Mouse (Mus musculus) megakaryocyte-erythroid progenitor cell, adult 5-6 weeks (primary cell): ENCODE measurements around the gene Runx1. TPM values are rescaled to one million over a fixed set of nuclear protein-coding genes. Genes with fewer than 3 reads are reported as not detected.

Source experiments
- ATAC-seq: replicated peaks from 2 replicates; pipeline ENCODE4 v1.8.0; 2016; ENCODE audit warnings: mild to moderate bottlenecking, inconsistent platforms; ENCODE audit not compliant: severe bottlenecking, poor library complexity, low FRiP score, low TSS enrichment
- total RNA-seq, 2 experiments: library from RNA; stranded (forward) in 1 of 2; stranded (reverse) in 1 of 2; fragments of 200-1000, 215-1000 nt in 1 of 2; fragments of >200 nt in 1 of 2; fragmentation: Nextera tagmentation in 1 of 2; gene quantifications; 2 replicates each; pipeline ENCODE4 v1.2.3; 2014 to 2017

The Runx1 gene
- total RNA-seq, 2 experiments from 2014 or later = 16.4 to 84.1 TPM

DNA sequence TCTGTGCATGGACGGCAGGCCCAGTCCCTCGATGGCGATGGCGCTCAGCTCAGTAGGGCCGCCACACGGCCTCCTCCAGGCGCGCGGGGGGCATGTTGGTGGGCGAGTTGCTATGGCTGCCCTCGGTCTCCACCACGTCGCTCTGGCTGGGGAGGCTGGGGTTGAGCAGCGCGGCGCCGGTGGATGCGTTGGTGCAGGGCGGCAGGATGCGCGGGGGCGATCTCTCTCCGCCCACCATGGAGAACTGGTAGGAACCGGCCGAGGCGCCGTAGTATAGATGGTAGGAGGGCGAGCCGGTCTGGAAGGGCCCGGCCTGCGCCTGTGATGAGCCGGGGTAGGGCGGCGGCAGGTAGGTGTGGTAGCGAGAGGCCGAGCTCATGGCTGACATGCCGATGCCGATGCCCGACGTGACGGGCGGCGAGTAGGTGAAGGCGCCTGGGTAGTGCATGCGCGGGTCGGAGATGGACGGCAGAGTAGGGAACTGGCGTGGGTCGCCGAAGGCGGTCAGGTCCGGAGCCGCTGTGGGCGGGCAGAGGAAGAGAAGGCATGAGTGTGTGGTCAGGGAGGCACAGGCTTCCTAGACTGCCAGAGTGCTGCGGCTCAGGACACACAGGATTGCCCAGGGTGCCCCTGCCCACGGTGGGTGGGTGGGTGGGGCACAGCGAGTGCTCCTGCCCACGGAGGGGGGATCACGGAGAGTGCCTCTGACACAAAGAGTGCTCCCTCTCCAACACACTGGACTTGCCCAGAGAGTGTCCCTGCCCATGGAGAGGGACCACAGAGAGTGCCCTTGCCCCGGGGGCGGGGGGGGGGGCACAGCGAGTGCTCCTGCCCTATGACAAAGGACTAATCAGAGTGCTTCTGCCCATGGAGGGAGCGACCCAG, 220.1 kb downstream of the Runx1 start:
- no peak for ATAC-seq

- ATAC-seq = no peak
Measured at GRCm38 (mm10) chr16:92602504-92602903, 223.4 kb downstream of the Runx1 start.

GRCm38 (mm10) chr16:92601270-92601826, 224.6 kb downstream of the Runx1 start:
- ATAC-seq = no peak

- ATAC-seq = no peak
Measured at GRCm38 (mm10) chr16:92599451-92599850, 226.5 kb downstream of the Runx1 start.

DNA sequence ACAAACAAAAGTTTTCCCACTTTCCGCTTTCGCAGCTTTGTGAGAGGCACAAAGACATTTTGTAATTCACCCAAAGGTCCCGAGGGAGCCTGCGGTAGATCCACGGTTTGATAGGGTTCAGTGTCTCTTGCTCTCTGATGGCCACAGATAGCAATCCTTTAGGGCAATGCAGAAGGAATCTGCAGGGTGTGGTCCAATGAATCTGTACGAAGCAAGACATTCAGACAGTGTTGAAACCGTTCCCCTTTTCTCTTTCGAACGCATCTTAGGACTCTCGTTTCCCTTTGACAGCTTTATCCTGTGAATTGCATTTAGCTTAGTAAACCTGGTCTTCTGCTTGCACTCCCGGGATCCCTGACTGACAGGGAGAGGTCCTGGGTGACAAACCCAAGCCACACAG, 228.3 kb downstream of the Runx1 start:
- no peak for ATAC-seq

GRCm38 (mm10) chr16:92592207-92592606, 233.7 kb downstream of the Runx1 start:
- no peak for ATAC-seq

DNA sequence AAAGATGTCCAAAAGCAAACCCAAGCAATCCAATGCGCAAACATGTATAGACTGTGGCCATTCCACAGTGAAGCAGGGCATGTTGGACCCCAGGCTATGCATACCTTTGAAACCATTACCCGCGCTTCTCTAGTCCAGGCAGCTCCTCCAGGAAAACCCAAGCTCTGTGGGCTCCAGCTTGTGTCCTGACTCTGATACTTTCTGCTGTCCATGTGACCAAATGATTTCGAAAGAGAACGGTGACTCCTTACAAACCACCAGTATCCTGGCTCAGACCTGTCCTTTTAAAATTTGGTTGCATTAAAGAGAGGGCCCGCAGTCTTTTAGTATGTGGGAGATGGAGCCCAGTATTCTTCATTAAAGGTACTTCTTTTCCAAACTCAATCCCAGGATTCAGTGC, 234.2 kb downstream of the Runx1 start:
- no peak for ATAC-seq

DNA sequence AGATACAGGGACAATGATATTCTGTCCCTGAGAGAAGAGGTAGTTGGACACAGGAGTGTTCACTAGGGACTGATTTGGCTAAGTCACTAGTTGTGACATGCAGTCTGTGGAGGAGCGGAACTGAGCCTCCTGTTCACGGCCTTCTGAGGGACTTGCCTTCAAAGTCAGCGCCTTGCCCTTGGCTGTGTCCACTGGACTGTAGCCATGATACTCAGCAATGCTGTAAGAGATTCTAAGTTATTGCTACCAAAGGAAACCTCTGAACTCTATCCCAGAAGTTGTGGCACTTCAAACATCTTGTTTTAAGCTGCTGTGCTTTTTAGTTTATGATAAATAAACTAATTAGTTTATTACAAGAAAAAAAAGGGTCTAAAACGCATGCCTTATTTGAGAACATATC, 238.1 kb downstream of the Runx1 start:
- no peak for ATAC-seq

GRCm38 (mm10) chr16:92581767-92582166, 244.2 kb downstream of the Runx1 start:
- ATAC-seq = peak; percentile 74

DNA sequence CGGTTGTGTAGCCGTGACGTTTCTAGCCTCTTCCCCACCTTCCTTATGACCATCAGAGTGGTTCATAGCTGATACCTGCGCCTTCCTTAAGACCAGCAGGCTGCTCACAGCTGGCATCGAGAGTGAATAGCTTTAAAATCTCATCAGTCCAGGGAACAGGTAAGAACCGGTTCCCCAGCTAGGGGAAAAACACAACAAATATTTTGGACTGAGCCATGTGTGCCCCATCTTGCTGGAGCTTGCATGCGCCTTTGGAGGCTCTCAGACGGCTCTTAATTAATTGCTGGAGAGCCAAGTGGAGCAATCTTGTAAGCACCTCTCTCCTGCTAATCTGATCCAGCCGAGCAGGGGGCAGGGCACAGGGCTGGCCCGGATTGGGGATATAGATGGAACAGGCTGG, 245.0 kb downstream of the Runx1 start:
- ATAC-seq = no peak

GRCm38 (mm10) chr16:92578915-92579653, 246.9 kb downstream of the Runx1 start:
- no peak for ATAC-seq

- no peak for ATAC-seq
Measured at GRCm38 (mm10) chr16:92577381-92577780, 248.6 kb downstream of the Runx1 start.

DNA sequence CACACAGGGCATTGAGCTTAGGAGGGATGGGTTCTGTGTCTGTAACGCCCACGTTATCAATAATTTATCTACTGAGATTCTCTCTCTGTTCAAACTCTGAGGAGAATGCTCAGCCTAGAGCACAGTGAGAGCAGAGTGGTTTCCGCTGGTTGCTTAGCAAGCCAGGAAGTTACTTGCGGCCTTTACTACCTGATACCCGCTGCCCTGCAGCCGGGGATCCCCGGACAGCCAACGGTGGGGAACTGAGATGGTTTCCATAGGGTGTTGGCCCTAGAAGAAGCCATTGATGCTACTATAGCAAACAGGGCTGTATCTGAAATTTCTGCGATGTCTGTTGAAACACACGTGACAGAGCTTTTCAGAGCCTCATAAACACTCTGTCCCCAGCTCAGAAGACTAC, 250.2 kb downstream of the Runx1 start:
- ATAC-seq = no peak

DNA sequence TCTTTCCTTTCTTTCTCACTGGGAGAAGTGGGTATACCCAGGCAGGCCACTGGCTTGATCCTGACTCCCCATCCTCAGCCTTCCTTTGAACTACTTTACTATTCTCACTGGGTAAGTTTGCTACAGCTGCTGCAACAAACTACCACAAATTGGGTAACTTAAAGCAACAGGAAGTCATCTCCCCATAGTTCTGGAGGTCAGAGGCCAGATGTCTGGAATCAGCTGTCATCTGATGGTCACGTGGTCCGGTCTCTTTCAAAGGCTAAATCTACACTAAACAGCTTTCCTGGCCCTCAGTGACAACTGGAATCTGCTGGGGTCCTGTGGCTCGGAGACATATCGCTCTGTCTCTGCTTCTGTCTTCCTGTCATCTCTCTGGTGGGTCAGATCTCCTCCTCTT, 252.8 kb downstream of the Runx1 start:
- no peak for ATAC-seq

GRCm38 (mm10) chr16:92571246-92571645, 254.7 kb downstream of the Runx1 start:
- no peak for ATAC-seq

DNA sequence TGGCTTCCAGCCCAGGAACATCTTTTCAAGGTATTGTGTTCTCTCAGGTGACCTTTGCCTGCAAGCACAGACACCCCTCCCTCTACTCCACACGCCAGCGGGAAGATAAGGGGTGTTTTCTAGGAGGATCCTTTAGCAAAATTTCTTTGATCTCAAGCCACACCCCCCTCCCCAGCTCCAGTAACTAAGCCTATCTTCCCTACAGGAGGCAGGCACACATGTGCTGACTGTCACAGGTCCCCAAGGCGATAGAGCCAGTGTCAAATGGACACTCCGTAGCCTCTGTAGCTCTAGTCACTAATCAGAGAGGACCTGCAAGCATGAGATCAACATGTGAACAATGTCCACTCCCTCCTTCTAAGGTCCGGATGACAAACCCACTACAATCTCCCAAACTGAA, 259.8 kb downstream of the Runx1 start:
- peak; percentile 38; the same call in 1 of the 2 replicates for ATAC-seq

DNA sequence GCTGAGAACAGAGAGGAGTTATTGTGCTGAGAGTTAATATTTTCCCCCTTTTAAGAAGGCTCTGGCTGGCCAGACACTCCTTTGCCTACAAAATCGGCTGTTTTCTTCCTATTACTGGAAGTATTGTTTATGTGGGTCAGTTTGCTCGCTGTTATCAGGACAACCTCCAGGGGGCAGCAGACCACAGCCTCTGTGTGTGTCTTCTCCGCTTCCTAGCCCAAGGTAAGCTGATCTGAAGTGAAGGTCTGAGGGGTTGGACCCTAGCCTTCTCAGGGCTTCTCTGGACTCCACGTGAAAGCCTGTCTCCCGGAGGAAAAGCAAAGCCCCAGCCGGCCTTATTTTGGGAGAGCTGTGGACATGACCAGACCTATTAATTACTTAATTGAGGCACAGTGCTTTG, 260.2 kb downstream of the Runx1 start:
- peak; percentile 81 for ATAC-seq

- ATAC-seq = no peak
Measured at GRCm38 (mm10) chr16:92565291-92565690, 260.7 kb downstream of the Runx1 start.

GRCm38 (mm10) chr16:92555051-92555450, 270.9 kb downstream of the Runx1 start:
- no peak for ATAC-seq

GRCm38 (mm10) chr16:92552858-92553257, 273.1 kb downstream of the Runx1 start:
- ATAC-seq = no peak

- ATAC-seq = no peak
Measured at GRCm38 (mm10) chr16:92552106-92552382, 273.9 kb downstream of the Runx1 start.
